Mouse (Mus musculus): Measurements from ENCODE around the gene Mtor. TPM values are rescaled to one million over a fixed set of nuclear protein-coding genes. Genes with fewer than 3 reads are reported as not detected.
A peak's percentile ranks its signal among the peaks of the same experiment; 100 is the strongest.

Mtor gene
- polyA plus RNA-seq, 1 experiment: 36.3 TPM

DNA sequence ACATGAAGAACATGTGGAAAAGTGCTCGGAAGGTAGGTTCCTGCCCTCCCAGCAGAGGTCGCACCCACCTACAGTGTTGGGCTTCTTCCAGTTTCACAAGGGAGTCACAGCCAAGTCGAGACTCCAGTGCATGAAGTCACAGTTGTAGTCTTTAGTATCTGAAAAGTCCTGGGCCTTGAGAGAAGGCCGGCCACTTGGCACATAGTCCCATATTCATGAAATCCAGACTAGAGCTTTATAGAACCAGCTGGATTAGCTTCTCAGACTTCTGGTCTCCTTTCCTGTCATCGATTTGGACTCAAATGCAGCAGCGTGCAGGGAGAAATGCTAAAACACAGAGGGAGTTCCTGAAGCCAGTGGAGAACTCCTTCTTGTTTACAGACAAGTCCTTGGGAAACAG is 82.4 kb downstream of the Mtor start:
- H3K4me3 ChIP-seq (replicated peaks; ENCODE audit: insufficient read depth, low read depth, low read length): no peak overlapping the region
- no peak for DNase-seq
- TF ChIP-seq CTCF (IDR thresholded peaks at IDR 0.05; ENCODE audit: borderline replicate concordance, insufficient read depth, low read depth, low read length) (no peak), POLR2A (IDR thresholded peaks at IDR 0.05; ENCODE audit: borderline replicate concordance, insufficient read depth, low read length) (no peak)
- 65% methylated on average over 6 of the region's 6 CpGs for WGBS
- H3K27ac ChIP-seq (ENCODE audit: insufficient read depth, low read length): no peak overlapping the region
- no peaks in the 10 kb centered on the region for H3K27me3 ChIP-seq (ENCODE audit: control insufficient read depth, insufficient read depth, low read length)
- peaks cover 14% of the 10 kb centered on the region for H3K4me1 ChIP-seq (ENCODE audit: control insufficient read depth, insufficient read depth, low read length)

DNA sequence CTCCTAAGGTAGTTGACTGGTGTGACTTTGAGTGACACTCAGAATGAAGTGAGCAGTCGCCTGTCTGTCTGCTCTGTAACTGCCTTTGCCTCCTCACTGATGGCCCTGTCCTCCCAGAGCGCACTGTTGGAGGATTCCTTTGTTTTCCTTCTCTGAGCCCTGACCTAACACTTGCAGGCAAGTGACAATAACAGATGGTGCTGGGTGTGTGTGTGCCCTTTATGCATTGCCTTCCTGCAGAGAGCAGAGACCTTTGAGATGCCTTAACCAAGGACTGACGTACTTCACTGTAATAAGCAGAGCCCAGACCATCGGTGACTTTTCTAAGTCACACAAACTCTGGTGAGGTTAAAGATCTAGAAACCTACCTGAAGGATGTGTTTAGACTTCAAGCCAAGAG is 82.9 kb downstream of the Mtor start:
- peak; percentile 48 to 68 for DNase-seq
- TF ChIP-seq CTCF (IDR thresholded peaks at IDR 0.05; ENCODE audit: borderline replicate concordance, insufficient read depth, low read depth, low read length) (no peak), POLR2A (IDR thresholded peaks at IDR 0.05; ENCODE audit: borderline replicate concordance, insufficient read depth, low read length) (no peak)
- Histone ChIP-seq H3K4me1 (ENCODE audit: control insufficient read depth, insufficient read depth, low read length) (peaks cover 17% of the 10 kb centered on the region), H3K4me3 (replicated peaks; ENCODE audit: insufficient read depth, low read depth, low read length) (no peak overlapping the region), H3K27me3 (ENCODE audit: control insufficient read depth, insufficient read depth, low read length) (no peaks in the 10 kb centered on the region), H3K27ac (ENCODE audit: insufficient read depth, low read length) (peak overlapping the region; percentile 27)
- 32% methylated on average over 4 of the region's 4 CpGs for WGBS

GRCm38 (mm10) chr4:148532516-148532915 is 84.1 kb downstream of the Mtor start:
- DNase-seq: no peak
- Histone ChIP-seq H3K4me1 (ENCODE audit: control insufficient read depth, insufficient read depth, low read length) (peaks cover 17% of the 10 kb centered on the region), H3K27ac (ENCODE audit: insufficient read depth, low read length) (no peak overlapping the region), H3K4me3 (replicated peaks; ENCODE audit: insufficient read depth, low read depth, low read length) (no peak overlapping the region), H3K27me3 (ENCODE audit: control insufficient read depth, insufficient read depth, low read length) (no peaks in the 10 kb centered on the region)
- 95% methylated on average over 3 of the region's 3 CpGs for WGBS
- TF ChIP-seq POLR2A (IDR thresholded peaks at IDR 0.05; ENCODE audit: borderline replicate concordance, insufficient read depth, low read length) (no peak), CTCF (IDR thresholded peaks at IDR 0.05; ENCODE audit: borderline replicate concordance, insufficient read depth, low read depth, low read length) (no peak)

- 31% methylated on average over 12 of the region's 12 CpGs for WGBS
- Histone ChIP-seq H3K27ac (ENCODE audit: insufficient read depth, low read length) (no peak overlapping the region), H3K4me1 (ENCODE audit: control insufficient read depth, insufficient read depth, low read length) (peaks cover 17% of the 10 kb centered on the region), H3K27me3 (ENCODE audit: control insufficient read depth, insufficient read depth, low read length) (no peaks in the 10 kb centered on the region), H3K4me3 (replicated peaks; ENCODE audit: insufficient read depth, low read depth, low read length) (no peak overlapping the region)
- TF ChIP-seq CTCF (IDR thresholded peaks at IDR 0.05; ENCODE audit: borderline replicate concordance, insufficient read depth, low read depth, low read length): no peak
- TF ChIP-seq POLR2A (IDR thresholded peaks at IDR 0.05; ENCODE audit: borderline replicate concordance, insufficient read depth, low read length): no peak
- DNase-seq: peak; percentile 59 to 63
Measured at GRCm38 (mm10) chr4:148533613-148534328, 85.4 kb downstream of the Mtor start.

- Histone ChIP-seq H3K27me3 (ENCODE audit: control insufficient read depth, insufficient read depth, low read length) (no peaks in the 10 kb centered on the region), H3K4me1 (ENCODE audit: control insufficient read depth, insufficient read depth, low read length) (peaks cover 14% of the 10 kb centered on the region), H3K4me3 (replicated peaks; ENCODE audit: insufficient read depth, low read depth, low read length) (no peak overlapping the region), H3K27ac (ENCODE audit: insufficient read depth, low read length) (no peak overlapping the region)
- DNase-seq: peak in 1 of 2 experiments; percentile 43
- TF ChIP-seq POLR2A (IDR thresholded peaks at IDR 0.05; ENCODE audit: borderline replicate concordance, insufficient read depth, low read length) (no peak), CTCF (IDR thresholded peaks at IDR 0.05; ENCODE audit: borderline replicate concordance, insufficient read depth, low read depth, low read length) (no peak)
- WGBS: 15% methylated on average over 3 of the region's 3 CpGs
Measured at GRCm38 (mm10) chr4:148535876-148536275, 87.5 kb downstream of the Mtor start.

- Histone ChIP-seq H3K27ac (ENCODE audit: insufficient read depth, low read length) (no peak overlapping the region), H3K4me1 (ENCODE audit: control insufficient read depth, insufficient read depth, low read length) (no peaks in the 10 kb centered on the region), H3K27me3 (ENCODE audit: control insufficient read depth, insufficient read depth, low read length) (no peaks in the 10 kb centered on the region), H3K4me3 (replicated peaks; ENCODE audit: insufficient read depth, low read depth, low read length) (no peak overlapping the region)
- 21% methylated on average over 4 of the region's 4 CpGs for WGBS
- no peak for DNase-seq
- TF ChIP-seq POLR2A (IDR thresholded peaks at IDR 0.05; ENCODE audit: borderline replicate concordance, insufficient read depth, low read length) (no peak), CTCF (IDR thresholded peaks at IDR 0.05; ENCODE audit: borderline replicate concordance, insufficient read depth, low read depth, low read length) (no peak)
Measured at GRCm38 (mm10) chr4:148549106-148549505, 100.7 kb downstream of the Mtor start.

DNA sequence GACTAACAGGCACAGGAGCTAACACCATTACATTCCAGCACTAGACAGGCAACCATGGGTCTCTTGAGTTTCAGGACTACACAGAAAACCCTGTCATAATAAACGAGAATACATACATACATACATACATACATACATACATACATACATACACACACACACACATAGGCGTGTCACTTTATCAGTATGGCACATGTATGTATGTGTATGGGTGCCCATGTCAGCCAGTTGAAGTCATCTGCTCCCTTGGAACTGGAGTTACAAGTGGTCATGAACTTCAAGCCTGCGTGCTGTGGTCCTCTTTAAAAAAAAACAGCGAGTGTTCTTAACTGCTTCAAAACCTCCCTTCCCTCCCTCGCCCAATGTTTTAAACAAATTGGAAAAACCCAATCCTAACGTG is 109.4 kb downstream of the Mtor start:
- H3K4me1 ChIP-seq (ENCODE audit: control insufficient read depth, insufficient read depth, low read length): no peaks in the 10 kb centered on the region

GRCm38 (mm10) chr4:148558297-148559000 is 110.0 kb downstream of the Mtor start, which contains the start of gene Exosc10:
Gene Exosc10, plus strand, starts transcription at chr4:148558429.
- TF ChIP-seq CTCF (IDR thresholded peaks at IDR 0.05; ENCODE audit: borderline replicate concordance, insufficient read depth, low read depth, low read length) (no peak), POLR2A (IDR thresholded peaks at IDR 0.05; ENCODE audit: borderline replicate concordance, insufficient read depth, low read length) (peak; percentile 87; the same call in 1 of the 2 replicates)
- WGBS: under 1% methylated on average over 63 of the region's 63 CpGs

More for the DNA sequence above, 109.4 kb downstream of the Mtor start:
- no peaks in the 10 kb centered on the region for H3K27me3 ChIP-seq (ENCODE audit: control insufficient read depth, insufficient read depth, low read length)
- TF ChIP-seq CTCF (IDR thresholded peaks at IDR 0.05; ENCODE audit: borderline replicate concordance, insufficient read depth, low read depth, low read length) (no peak), POLR2A (IDR thresholded peaks at IDR 0.05; ENCODE audit: borderline replicate concordance, insufficient read depth, low read length) (no peak)
- peak overlapping the region; percentile 67 for H3K4me3 ChIP-seq (replicated peaks; ENCODE audit: insufficient read depth, low read depth, low read length)
- H3K27ac ChIP-seq (ENCODE audit: insufficient read depth, low read length): no peak overlapping the region; the same call in 1 of the 2 replicates
- WGBS: 25% methylated on average over 6 of the region's 6 CpGs
- no peak for DNase-seq

More at GRCm38 (mm10) chr4:148558297-148559000, 110.0 kb downstream of the Mtor start, which contains the start of gene Exosc10:
- H3K4me1 ChIP-seq (ENCODE audit: control insufficient read depth, insufficient read depth, low read length): no peaks in the 10 kb centered on the region
- H3K27ac ChIP-seq (ENCODE audit: insufficient read depth, low read length): peak within 1 kb of the TSS; percentile 37
- H3K27me3 ChIP-seq (ENCODE audit: control insufficient read depth, insufficient read depth, low read length): no peaks in the 10 kb centered on the region
- H3K4me3 ChIP-seq (replicated peaks; ENCODE audit: insufficient read depth, low read depth, low read length): peak within 1 kb of the TSS; percentile 67
- peak; percentile 84 to 91 for DNase-seq
